Mouse (Mus musculus) monocyte, adult 2 months (primary cell): ENCODE results near the gene Smtnl2.

Source experiments
- DNase-seq, 2 experiments: peaks; one replicate each; pipeline ENCODE4 v3.0.0; 2022; ENCODE audit warnings: low spot score in 2 of 2, low read depth in 1 of 2

The Smtnl2 gene

DNA sequence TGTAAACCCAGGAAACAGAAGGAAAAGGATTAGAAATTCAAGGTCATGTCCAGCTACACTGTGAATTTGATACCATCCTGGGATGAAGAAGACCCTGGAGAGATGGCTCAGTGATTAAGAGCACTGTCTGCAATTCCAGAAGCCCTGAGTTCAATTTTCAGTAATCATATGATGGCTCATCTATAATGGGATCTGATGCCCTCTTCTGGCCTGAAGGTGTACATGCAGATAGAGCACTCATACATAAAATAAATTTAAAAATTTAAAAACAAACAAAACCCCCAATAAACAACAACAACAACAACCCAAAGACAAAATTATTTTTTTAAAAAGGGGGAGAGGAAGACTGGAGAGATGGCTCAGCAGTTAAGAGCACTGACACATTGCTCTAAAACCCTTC lies 15.4 kb upstream of the Smtnl2 start:
- DNase-seq = no peak

DNA sequence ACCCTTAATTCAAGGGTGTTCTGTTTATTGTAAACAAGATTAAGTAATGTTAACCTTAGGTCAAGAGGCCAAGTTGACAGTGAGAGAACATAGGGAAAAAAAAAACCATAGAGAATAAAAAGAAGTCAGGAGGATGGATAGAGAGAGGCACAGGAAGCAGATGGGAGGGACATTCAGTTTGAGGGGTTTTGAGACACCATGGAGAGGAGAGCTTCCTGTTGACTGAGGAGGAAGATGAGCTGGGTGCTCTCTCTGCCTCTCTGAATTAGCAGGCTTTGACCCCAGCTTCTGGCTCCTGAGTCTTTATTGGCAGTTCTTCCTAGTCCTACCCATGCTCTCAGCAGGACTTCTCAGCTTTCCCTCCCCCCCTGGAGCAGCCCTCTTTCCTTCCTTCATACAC lies 13.7 kb upstream of the Smtnl2 start:
- DNase-seq = no peak

DNA sequence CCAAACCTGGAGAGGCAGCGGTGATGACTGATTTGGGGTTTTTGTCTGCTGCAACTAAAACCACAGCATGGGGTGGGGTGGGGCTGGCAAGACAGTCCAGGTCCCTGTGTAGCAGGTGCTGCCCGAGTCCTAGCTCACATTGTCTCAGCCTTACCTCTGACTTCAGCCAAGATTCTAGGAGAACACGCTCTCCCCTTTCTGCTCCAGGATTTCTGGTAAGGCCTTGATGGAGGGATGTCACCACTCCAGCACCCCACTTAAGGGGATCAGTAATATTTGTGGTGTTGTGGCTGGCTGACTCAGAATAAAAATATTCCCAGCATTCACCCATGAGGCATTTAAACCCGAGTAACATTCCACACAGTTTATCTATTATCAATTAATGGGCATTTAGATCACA lies 12.2 kb upstream of the Smtnl2 start:
- no peak for DNase-seq

DNA sequence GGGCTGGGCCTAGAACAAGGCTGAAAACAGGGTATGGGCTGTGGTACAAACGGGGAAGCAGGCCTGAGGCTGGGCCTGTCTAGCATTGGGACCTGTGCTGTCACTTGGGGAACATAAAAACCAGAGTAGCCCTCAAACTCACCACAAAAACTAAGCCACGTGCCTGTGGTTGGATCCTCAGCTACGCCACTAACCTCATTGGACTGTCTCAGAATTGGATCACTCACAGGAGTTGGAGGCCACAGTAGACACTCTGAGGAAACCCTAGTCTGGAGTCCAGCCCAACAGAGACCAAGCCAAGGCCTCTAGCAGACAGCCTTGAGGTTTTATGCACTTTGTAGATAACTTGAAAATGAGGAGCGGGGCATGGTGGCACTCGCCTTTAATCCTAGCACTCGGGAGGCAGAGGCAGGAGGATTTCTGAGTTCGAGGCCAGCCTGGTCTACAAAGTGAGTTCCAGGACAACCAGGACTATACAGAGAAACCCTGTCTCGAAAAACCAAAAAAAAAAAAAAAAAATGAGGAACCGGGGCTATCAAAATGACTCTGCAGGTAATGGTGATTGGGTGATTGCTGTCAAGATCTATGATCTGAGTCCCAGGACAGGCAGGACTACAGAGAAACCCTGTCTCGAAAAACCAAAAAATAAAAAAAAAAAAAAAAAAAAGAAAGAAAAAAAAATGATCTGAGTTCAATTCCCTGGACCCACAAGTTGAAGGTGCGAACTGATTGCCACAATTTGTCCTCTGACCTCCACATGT lies 10.2 kb upstream of the Smtnl2 start:
- no peak for DNase-seq

DNA sequence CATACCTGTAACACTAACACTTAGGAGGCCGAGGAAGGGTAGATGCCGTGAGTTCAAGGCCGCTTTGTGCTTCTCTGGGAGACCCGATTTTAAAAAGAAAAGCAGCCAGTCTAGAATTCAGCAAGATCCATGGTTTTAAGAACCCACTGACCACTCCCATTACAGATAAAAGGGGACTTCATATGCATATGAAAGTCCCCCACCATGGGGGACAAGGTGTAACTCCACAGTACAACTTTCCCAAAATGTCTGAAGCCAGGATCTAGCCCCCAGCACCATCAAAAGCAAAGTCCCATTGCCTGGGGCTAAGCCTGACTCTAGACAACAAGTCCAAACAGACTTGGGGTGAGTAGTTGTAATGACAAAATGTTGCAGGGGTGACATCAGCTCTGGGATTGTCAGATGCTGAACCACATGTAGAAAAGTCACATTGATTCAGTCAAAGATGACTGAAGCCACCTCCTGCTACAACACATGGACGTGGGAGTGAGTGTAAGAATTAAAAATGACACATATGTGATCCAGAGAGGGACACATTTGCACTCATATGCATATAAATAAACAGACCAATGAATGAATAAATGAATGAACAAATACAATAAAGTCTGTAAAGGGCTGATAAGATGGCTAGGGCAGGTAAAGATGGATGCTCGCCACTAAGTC lies 9.1 kb upstream of the Smtnl2 start:
- DNase-seq = no peak

DNA sequence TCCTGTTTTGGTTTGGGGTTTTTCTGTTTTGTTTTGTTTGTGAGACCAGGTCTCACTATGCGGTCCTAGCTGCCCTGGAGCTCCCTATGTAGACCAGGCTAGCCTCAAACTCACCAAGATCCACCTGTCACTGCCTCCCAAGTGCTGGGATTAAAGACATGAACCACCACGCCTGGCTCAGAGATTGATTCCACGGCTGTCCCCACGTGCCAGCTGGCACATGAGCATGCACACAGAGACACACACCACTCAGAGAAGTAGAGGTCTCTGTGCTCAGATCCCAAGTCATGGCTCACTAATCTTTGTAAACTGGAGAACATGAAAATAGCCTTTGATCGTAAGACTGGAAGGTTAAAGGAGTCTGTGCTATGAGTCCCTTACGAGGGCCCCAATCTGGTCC lies 7.5 kb upstream of the Smtnl2 start:
- DNase-seq = no peak

DNA sequence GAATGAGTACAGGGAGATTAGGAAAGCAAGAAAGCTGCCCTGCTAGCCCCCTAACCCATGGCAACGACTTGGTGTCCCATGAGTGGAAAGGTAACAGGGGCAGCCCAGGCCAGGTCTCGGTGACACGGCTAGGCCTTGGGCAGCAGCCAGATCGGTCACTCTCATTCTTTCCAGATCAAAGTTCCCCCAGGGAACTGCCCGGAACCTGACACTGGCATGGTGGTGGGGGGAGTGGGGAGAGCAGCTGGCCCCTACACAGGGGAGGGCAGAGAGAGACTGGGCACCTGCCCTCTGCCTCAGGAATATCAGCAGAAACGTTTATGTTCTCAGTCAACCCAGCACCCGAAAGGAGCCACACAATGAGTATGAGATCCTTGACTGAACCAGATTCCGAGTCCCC lies 6.7 kb upstream of the Smtnl2 start:
- DNase-seq = no peak

DNA sequence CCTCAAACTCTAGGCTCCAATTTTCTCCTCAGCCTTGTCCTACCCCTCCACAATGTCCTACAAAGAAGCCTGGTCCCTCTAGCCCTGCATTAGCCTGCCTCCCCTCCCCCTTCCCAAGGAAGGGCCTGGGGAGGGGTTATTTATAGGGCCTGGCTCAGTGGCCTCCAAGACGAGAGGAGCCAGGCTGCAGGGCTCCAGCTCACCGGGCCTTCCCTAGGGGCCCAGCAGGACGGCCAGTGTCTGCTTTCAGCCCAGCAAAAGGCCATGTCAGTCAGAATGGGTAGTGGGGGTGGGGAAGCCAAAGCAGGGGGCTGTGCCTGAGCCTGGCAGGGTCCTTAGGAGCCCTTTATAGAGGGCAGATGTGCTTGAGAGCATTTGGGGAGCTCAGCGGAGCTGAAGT lies 5.9 kb upstream of the Smtnl2 start:
- no peak for DNase-seq

DNA sequence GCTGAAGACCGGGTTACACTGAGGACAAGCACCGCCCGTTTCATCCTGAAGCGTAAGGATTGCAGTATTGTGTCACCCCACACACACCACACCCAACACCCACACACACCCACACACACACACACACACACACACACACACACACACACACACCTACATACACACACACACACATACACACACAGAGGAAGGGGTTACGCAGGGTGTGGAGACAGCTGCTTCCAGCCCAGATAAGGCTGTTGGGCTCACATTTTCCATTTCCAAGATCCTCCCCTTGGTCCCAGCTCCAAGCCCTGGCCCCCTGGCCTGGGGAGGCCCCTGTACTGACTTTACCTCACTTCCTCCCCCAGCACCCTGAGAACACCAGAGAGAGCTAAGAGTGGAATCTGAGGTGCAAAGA lies 5.2 kb upstream of the Smtnl2 start:
- DNase-seq = no peak

DNA sequence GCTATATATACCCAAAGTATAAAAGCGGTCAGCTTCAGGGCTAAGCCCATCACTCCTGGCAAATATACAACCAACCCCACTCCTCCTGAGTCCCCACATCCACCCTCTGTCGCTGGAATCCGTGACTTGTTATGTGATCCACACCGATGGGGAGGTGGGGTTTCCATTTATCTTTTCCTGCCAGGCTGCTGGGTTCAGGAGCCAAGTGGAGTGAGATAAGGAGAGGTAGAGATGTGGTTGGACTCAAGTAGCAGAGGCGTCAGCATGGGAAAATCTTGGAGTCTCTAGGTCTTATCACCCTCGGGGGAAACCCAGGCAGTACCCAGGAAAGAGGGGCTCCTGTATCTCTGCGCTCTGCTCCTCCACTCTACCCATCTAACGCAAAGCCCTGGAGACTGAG lies 3.6 kb upstream of the Smtnl2 start:
- no peak for DNase-seq

DNA sequence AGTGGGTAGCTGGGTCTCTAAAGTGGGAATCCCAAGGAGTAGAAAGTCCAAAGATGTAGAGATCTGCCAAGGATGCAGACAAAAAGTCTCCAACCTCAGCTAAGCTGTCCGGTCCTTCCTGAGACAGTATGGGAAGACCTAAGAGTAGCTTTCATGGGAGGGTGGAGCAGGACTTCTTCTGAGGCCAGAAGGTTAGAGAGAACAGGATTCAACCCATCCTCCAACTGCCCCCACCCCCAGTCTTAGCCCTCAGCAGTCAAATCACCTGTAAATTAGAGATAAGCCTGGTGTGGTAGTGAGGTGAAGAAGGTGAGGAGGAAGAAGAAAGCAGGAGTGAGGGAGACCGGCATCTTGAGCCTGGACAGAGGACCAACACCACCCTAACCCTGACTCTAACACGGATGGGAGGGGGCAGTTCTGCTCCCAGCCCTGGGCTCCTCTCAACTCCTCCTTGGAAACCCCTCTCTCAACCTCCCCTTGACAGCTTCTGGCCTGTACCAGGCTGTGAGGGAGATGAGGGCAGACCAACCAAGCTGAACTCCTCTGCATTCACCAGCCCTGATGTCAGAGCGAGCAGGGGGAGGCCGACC lies 2.2 kb upstream of the Smtnl2 start:
- no peak for DNase-seq

DNA sequence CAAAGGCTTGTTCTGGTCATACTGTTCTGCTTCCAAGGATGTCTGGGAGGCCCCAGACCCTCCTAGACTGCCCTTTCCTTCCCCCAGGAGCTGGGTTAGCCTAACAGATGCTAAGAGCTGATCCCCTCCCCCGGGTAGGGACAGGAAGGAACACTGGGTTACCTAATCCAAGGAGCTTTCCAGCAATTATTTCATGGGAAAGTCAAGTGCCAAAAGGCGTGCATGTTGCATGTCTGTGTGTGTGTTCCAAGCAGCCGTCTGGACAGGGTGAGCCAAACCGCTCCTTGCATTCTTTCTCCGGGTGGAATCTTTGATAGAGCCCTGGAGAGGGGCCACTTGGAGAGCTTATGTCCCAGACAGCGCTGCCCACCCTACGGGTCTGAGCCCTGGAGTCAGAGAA lies 1.5 kb upstream of the Smtnl2 start:
- DNase-seq = no peak

DNA sequence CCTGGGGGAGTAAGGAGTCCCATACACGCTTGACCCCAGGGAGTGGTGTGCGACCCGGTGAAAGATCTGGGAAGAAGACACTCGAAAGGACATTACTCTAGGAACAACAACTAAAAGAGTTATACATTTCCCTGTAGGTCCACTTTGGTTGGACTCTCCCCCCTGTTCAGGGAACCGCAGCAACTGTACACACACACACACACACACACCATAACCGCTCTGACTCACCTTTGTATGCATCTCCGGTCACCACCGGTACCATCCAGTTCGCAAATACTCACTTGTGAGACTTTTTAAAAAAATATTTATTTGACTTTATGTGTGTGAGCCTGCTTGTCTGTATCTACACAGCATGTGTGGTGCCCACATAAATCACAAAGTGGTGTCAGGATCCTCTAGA lies 432 bp upstream of the Smtnl2 start:
- DNase-seq = no peak

DNA sequence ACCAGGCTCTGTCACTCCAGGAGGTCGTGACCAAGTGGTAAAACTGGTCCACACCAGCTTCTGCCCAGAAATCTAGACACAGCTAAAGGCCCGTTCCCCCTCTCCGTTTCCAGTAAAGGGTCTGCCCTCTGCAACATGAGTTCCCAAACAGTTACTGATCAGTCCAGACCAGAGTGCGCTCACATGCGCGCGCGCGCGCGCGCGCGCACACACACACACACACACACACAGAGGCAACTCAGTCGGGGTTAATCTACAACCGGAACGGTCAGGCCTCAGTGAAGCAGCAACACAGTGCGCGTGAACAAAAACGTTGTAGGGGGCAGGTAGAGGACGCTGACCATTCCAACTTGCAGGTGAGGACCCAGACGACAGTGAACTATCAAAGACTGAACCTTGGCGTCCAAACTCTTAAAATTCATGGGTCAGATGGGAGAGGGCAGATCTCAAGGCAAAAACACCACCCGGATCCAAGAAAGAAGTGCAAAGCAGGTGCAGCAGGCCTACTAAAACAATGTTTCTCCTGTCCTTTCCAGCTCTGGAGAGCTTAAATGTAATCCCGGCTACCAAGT lies 906 bp downstream of the Smtnl2 start:
- DNase-seq = no peak

DNA sequence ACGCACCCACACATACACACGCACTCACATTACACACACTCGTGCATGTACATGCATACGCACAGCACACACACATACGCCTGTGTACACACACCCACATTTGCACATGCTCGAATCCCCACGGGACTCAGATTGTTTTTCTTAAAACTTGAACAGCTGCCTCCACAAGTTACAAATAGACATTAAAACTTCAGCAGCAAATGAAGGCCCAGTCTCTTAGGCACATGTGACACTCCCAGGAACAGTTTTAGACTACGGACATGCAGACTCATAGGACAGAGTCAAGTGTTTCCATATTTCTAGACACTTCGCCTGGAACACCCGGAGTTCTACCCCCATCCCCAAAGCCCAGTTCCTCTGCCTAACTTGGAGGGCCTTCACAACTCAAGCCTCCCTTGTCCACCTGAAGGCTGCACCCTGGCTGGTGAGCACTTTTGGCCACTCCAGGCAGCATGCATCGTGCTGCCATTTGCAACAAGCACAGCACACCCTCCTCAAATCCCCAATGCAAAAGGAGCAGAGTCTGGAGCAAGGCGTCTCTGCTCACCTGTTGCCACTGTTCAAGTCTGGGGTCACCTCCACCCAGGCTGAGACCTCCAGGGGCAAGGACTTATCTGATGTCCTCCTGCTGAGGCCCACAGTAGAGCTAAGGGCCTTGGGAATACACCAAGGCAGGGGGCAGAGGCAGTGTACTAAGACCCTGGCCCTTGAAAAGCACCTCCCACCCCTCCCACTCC lies 1.7 kb downstream of the Smtnl2 start:
- no peak for DNase-seq

DNA sequence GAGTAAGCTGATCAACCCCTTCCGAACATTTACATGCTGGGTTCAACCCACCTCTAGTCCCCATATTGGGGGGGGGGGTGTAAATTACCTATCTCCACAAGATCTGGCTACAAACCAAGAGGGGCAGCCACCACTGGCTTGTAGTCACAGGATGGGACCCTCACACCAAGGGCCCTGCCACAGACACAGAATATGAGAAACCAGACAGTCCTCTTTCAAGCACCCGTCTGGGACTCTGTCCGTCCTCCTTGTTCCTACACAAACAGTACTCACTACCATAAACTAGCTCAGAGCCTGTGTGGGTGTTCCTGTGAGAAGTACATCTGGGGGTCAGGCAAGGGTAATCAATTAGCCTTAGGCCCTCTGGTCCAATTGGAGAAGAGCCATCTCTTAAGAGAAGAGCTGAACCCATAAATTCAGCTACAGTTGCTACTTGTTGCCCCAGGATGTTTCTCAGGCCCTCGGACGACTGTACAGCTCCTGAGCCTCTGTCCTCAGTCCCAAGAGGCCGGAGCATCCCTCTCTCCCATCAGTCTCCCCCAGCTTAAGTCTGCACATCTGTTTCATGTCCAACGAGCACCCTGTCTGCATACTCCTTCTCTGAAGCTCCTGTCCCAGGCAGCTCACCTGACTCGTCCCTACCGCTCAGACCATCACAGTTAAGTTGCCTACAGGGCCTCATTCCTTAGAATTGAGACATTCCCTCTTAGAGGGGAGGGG lies 2.9 kb downstream of the Smtnl2 start:
- DNase-seq = no peak

DNA sequence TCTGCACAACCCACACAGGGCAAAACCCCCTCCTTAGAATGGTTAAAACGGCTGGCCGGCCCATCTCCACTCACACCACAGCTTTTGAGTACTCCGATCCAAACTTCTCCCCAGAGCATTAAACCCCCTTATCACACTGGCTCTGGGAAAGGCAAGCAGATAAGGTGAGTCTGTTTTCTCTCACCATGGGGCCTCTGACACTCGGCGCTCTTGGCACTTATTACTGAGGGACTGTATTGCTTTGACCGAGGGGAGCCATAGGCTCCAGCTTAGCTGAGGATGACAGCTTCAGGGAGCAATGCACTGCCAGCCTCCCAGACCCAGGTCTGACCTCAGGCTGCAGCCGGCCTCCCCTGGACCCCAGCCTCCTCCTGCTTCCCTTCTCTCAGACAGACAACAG lies 3.9 kb downstream of the Smtnl2 start:
- no peak for DNase-seq

DNA sequence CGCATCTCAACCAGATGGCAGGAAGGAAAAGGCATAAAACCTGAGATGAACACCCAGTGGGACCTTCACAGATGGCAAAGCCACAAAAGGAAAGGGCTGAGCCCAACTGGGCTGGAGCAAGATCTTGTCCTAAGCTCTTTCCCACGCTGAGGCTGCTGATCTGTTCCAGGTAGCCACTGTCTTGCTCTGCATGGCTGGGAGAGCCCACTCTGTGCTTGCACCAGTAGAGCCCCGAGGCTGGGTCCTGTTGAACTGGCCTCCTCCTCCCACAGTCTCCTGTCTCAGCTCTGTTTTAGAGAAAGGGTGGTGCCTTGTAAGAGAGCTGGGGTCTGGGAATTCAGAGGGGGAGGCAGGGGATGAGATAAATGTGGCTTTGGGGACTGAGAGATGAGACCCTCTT lies 4.4 kb downstream of the Smtnl2 start:
- DNase-seq = no peak

DNA sequence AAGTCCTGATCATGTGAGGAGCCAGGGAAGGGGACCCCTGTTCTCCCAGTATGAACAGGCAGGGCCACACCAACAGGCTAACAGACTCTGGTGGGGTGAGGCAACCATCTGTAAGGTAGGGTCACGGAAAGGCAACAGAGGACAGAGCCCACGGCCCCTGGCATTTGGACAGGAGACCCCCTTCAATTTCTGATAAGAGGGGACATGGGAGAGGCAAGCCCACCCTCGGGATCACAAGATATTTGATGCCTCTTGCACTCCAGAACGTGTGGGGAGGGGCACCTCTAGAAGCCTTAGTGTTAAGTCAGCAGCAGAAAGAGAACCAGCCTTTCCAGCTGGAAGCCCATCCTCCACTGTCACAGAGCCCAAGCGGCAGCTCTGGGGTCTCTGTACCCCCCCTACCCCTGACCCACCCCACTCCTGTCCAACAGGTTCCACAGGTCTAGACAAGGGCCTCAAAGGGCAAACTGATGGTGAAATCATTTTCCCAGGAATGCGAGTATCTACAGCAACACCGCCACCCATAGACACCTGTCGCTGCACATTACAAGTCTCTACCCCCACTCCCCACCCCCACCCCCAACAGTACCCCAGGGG lies 5.3 kb downstream of the Smtnl2 start:
- no peak for DNase-seq

DNA sequence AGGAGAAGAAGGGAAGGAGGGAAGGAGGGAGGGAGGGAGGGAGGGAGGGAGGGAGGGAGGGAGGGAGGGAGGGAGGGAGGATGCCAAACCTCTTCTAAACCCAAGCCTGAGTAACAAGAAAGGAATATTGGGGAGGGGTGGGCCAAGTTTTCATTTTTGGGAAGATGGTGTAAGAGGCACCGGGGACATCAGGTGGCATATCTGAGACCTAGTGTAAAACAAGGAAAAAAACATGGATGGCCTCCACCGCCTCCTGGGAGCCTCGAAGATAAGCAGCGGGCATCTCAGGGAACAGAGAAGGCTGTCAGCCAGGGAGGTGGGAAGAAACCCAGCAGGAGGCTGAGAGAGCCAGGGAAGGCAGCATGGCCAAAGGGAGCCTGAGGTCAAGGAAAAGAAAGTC lies 6.0 kb downstream of the Smtnl2 start:
- DNase-seq = no peak

DNA sequence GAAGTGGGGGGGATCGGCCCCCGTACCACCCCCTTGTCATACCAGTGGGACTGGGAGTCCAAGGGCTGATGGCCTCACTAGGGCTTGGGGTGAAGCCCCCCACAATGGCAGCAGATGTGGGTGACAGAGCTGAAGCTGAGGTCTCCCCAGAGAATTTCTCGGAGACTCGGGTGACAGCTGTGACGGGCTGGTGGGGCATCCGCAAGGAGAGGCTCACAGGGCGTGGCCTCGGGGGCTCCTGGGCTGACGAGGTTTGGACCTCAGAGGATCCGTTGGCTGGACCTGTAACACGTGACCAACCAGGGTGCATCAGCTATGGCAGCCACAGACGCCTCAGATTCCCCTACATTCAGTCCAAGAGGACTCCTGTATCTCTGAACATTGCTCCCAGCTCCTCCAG lies 8.5 kb downstream of the Smtnl2 start:
- DNase-seq = no peak
